Mouse (Mus musculus) myocyte (in vitro differentiated cells): ENCODE measurements around the gene Itih3. TPM values are rescaled to one million over a fixed set of nuclear protein-coding genes. Genes with fewer than 3 reads are reported as not detected.

Source experiments
- H3K27me3 ChIP-seq: one replicate; pipeline ENCODE4 v1.6.1; 2011; ENCODE audit not compliant: control insufficient read depth, insufficient read depth, insufficient read length
- H3K36me3 ChIP-seq: one replicate; pipeline ENCODE4 v1.6.1; 2011; ENCODE audit not compliant: control insufficient read depth, insufficient read depth
- H3K4me2 ChIP-seq: one replicate; pipeline ENCODE4 v1.6.1; 2011; ENCODE audit warnings: low read depth, control low read depth
- H3K4me3 ChIP-seq: one replicate; pipeline ENCODE4 v1.5.1; 2011; ENCODE audit warnings: mild to moderate bottlenecking, control low read depth, moderate library complexity
- H3K79me2 ChIP-seq: one replicate; pipeline ENCODE4 v1.6.1; 2011; ENCODE audit not compliant: control insufficient read depth, insufficient read depth
- H3ac ChIP-seq: one replicate; pipeline ENCODE4 v1.6.1; 2011; ENCODE audit not compliant: control insufficient read depth, insufficient read length
- CEBPB ChIP-seq: IDR thresholded peaks from 2 replicates; pipeline ENCODE4 v1.6.1; 2011; ENCODE audit warnings: mild to moderate bottlenecking, moderate library complexity; ENCODE audit not compliant: poor library complexity, insufficient read depth, severe bottlenecking
- E2F4 ChIP-seq: IDR thresholded peaks from one replicate; pipeline ENCODE4 v1.6.1; 2011; ENCODE audit warnings: mild to moderate bottlenecking, control low read depth, moderate library complexity; ENCODE audit not compliant: insufficient read depth
- MAX ChIP-seq: IDR thresholded peaks from one replicate; pipeline ENCODE4 v1.6.1; 2011; ENCODE audit warnings: low read depth, mild to moderate bottlenecking, control low read depth
- MYOD1 ChIP-seq, 3 experiments: IDR thresholded peaks; one replicate each; pipeline ENCODE4 v1.6.1; 2011; ENCODE audit warnings: control low read depth in 2 of 3, low read depth in 2 of 3, mild to moderate bottlenecking in 2 of 3, moderate library complexity in 1 of 3; ENCODE audit not compliant: insufficient read length in 2 of 3, control insufficient read depth in 1 of 3
- MYOG ChIP-seq, 3 experiments: IDR thresholded peaks; one replicate each; pipeline ENCODE4 v1.6.1; 2011; ENCODE audit warnings: control low read depth in 2 of 3, low read depth in 2 of 3, mild to moderate bottlenecking in 2 of 3; ENCODE audit not compliant: insufficient read length in 2 of 3, control insufficient read depth in 1 of 3, insufficient read depth in 1 of 3
- POLR2A ChIP-seq: IDR thresholded peaks from one replicate; pipeline ENCODE4 v1.6.1; 2011; ENCODE audit warnings: low read depth, mild to moderate bottlenecking, control low read depth, moderate library complexity; ENCODE audit not compliant: insufficient read length
- POLR2AphosphoS2 ChIP-seq: IDR thresholded peaks from one replicate; pipeline ENCODE4 v1.6.1; 2011; ENCODE audit warnings: low read depth, control low read depth; ENCODE audit not compliant: insufficient read length
- REST ChIP-seq: IDR thresholded peaks from one replicate; pipeline ENCODE4 v1.6.1; 2011; ENCODE audit warnings: mild to moderate bottlenecking, control low read depth, moderate library complexity; ENCODE audit not compliant: insufficient read depth, insufficient read length
- SRF ChIP-seq: IDR thresholded peaks from one replicate; pipeline ENCODE4 v1.6.1; 2011; ENCODE audit warnings: low read depth; ENCODE audit not compliant: control insufficient read depth, insufficient read length
- TCF12 ChIP-seq: IDR thresholded peaks from one replicate; pipeline ENCODE4 v1.6.1; 2011; ENCODE audit warnings: mild to moderate bottlenecking, control low read depth; ENCODE audit not compliant: poor library complexity, insufficient read depth, severe bottlenecking
- TCF3 ChIP-seq: IDR thresholded peaks from one replicate; pipeline ENCODE4 v1.6.1; 2011; ENCODE audit warnings: low read depth, control low read depth; ENCODE audit not compliant: insufficient read length
- USF1 ChIP-seq: IDR thresholded peaks from one replicate; pipeline ENCODE4 v1.6.1; 2011; ENCODE audit warnings: low read depth, mild to moderate bottlenecking, control low read depth, moderate library complexity
- polyA plus RNA-seq: library from polyadenylated mRNA; unstranded; fragments of >200 nt; fragmentation: generic; extraction: Trizol; gene quantifications from one replicate; pipeline ENCODE4 v1.2.1, GENCODE M21; 2012; ENCODE audit warnings: missing spikeins

Itih3 gene
- polyA plus RNA-seq, 1 experiment: 0.04 TPM

- H3ac ChIP-seq: no peak overlapping the region
- H3K79me2 ChIP-seq: no peaks in the 10 kb centered on the region
- TF ChIP-seq TCF12: no peak
- no peaks in the 10 kb centered on the region for H3K36me3 ChIP-seq
- no peak overlapping the region for H3K4me3 ChIP-seq
- no peak overlapping the region for H3K4me2 ChIP-seq
- no peaks in the 10 kb centered on the region for H3K27me3 ChIP-seq
Observed at GRCm38 (mm10) chr14:30933351-30933750, 9.8 kb upstream of the Itih3 start.

DNA sequence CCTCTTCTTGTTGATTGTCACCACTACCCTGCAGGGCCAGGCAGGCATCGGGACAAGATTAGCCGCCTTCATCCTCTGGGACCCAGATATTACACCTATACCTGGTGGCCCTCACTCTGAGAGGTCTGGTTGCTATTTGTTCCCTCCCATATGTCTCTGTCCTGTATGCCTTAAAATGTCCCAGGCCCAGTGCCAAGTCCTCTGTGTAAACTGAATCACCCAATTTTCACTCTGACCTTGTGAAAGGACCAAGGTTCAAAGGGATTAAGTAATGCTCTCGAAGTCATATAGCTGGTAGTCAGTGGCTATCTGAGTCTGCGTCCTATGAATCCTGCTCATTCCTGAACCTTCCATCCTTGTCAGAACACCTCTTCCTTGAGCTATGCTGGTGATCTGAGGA lies 6.8 kb upstream of the Itih3 start:
- Histone ChIP-seq H3K79me2 (no peaks in the 10 kb centered on the region), H3K4me2 (no peak overlapping the region), H3K27me3 (no peaks in the 10 kb centered on the region), H3K4me3 (no peak overlapping the region), H3K36me3 (no peaks in the 10 kb centered on the region), H3ac (no peak overlapping the region)
- TF ChIP-seq E2F4 (no peak), TCF3 (no peak), POLR2A (no peak), SRF (no peak), MAX (no peak), POLR2AphosphoS2 (no peak), CEBPB (no peak), MYOG (IDR thresholded peaks at IDR 0.05; ENCODE audit: control insufficient read depth in 1 of 3, insufficient read depth in 1 of 3, insufficient read length in 2 of 3, low read depth in 2 of 3) (no peak), USF1 (no peak)

GRCm38 (mm10) chr14:30925492-30925891 lies 1.9 kb upstream of the Itih3 start:
- Histone ChIP-seq H3K36me3 (no peaks in the 10 kb centered on the region), H3K4me3 (no peak overlapping the region), H3K27me3 (no peaks in the 10 kb centered on the region), H3K79me2 (no peaks in the 10 kb centered on the region), H3K4me2 (no peak overlapping the region), H3ac (no peak overlapping the region)
- TF ChIP-seq POLR2A (no peak), CEBPB (no peak), MYOG (IDR thresholded peaks at IDR 0.05; ENCODE audit: control insufficient read depth in 1 of 3, insufficient read depth in 1 of 3, insufficient read length in 2 of 3, low read depth in 2 of 3) (no peak), TCF12 (no peak), USF1 (no peak), MAX (no peak), TCF3 (no peak), REST (no peak)

- Histone ChIP-seq H3K79me2 (no peaks in the 10 kb centered on the region), H3K36me3 (no peaks in the 10 kb centered on the region), H3ac (no peak overlapping the region), H3K4me3 (no peak overlapping the region), H3K4me2 (no peak overlapping the region), H3K27me3 (no peaks in the 10 kb centered on the region)
- no peak for TF ChIP-seq SRF
- no peak for TF ChIP-seq POLR2AphosphoS2
Observed at GRCm38 (mm10) chr14:30922053-30922670, 1.4 kb downstream of the Itih3 start.

GRCm38 (mm10) chr14:30916516-30916915 lies 7.0 kb downstream of the Itih3 start:
- H3K4me2 ChIP-seq: no peak overlapping the region
- H3K4me3 ChIP-seq: no peak overlapping the region
- H3K79me2 ChIP-seq: no peaks in the 10 kb centered on the region
- H3ac ChIP-seq: no peak overlapping the region
- H3K27me3 ChIP-seq: no peaks in the 10 kb centered on the region
- no peaks in the 10 kb centered on the region for H3K36me3 ChIP-seq
- no peak for TF ChIP-seq REST
- no peak for TF ChIP-seq USF1
- TF ChIP-seq SRF: no peak
- no peak for TF ChIP-seq TCF3
- TF ChIP-seq POLR2A: no peak

- Histone ChIP-seq H3K4me2 (no peak overlapping the region), H3K36me3 (no peaks in the 10 kb centered on the region), H3K4me3 (no peak overlapping the region), H3K79me2 (no peaks in the 10 kb centered on the region), H3K27me3 (no peaks in the 10 kb centered on the region), H3ac (no peak overlapping the region)
- TF ChIP-seq TCF3 (no peak), MYOD1 (IDR thresholded peaks at IDR 0.05; ENCODE audit: control insufficient read depth in 1 of 3, insufficient read length in 2 of 3, low read depth in 2 of 3) (no peak), MAX (no peak), POLR2A (no peak), USF1 (no peak), SRF (no peak), TCF12 (no peak), E2F4 (no peak), CEBPB (no peak), POLR2AphosphoS2 (no peak), MYOG (IDR thresholded peaks at IDR 0.05; ENCODE audit: control insufficient read depth in 1 of 3, insufficient read depth in 1 of 3, insufficient read length in 2 of 3, low read depth in 2 of 3) (no peak), REST (no peak)
Observed at GRCm38 (mm10) chr14:30913404-30913803, 10.2 kb downstream of the Itih3 start.
